Mouse (Mus musculus): ENCODE measurements around the gene Lat2. TPM values are rescaled to one million over a fixed set of nuclear protein-coding genes. Genes with fewer than 3 reads are reported as not detected.

The Lat2 gene
- polyA plus RNA-seq, 1 experiment from 2014 or later: 2.9 TPM

DNA sequence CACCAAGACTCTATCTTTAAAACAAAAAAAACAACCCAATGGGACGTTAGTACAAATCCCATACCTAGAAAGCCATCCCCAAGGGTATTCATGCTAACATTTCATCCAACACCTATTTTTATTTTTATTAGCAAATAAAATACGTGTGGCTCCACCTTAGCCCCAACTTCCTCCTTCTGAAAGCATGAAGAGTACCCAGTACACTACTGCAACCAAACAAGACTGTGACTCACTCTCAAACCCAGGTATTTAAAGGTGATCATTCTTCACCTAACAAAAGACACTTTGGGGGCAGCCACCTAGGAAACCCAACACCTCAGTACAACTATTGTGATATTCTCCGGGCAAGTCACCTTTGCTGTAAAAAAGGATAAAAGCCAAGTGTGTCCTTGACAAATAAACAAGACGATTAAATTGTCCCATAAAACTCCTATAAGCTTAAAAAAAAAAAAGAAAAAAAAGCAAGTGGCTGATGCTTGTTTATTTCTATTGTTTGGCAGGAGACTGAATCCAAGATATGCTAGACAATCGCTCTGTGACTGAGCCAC is 23.1 kb upstream of the Lat2 start:
- ATAC-seq (ENCODE audit: borderline replicate concordance, extremely low read depth, low FRiP score, low TSS enrichment): no peak
- Histone ChIP-seq H3K27me3 (no peaks in the 10 kb centered on the region), H3K9ac (peak overlapping the region; percentile 100), H3K4me3 (peak overlapping the region; percentile 99), H3K36me3 (peaks cover 32% of the 10 kb centered on the region), H3K4me1 (peaks cover 19% of the 10 kb centered on the region), H3K4me2 (peak overlapping the region; percentile 59), H3K27ac (peak overlapping the region; percentile 95; the same call in 1 of the 2 replicates), H3K9me3 (no peaks in the 10 kb centered on the region)
- WGBS: 16% methylated on average over 5 of the region's 5 CpGs

DNA sequence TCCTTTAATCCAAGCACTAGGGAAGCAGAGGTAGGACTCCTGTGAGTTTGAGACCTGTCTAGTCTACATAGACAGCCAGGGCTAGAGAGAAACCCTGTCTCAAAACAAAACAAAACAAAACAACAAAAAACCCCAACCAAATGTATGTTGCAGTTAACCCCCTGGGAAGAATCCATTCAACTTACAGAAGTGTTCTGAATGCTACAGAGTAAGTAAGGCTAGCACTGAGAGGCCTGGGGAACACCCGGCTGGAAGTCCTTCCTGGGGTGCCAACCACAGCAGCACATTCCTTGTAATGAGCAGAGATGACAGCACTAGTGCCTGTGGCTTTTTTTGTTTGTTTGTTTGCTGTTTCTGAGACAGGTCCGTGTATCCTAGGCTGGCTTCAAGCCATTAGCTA is 18.0 kb upstream of the Lat2 start:
- 70% methylated on average over 2 of the region's 2 CpGs for WGBS
- H3K27ac ChIP-seq: no peak overlapping the region
- peaks cover 15% of the 10 kb centered on the region for H3K4me1 ChIP-seq
- no peaks in the 10 kb centered on the region for H3K27me3 ChIP-seq
- no peak overlapping the region for H3K4me3 ChIP-seq
- H3K4me2 ChIP-seq: no peak overlapping the region
- no peak for ATAC-seq (ENCODE audit: borderline replicate concordance, extremely low read depth, low FRiP score, low TSS enrichment)
- no peaks in the 10 kb centered on the region for H3K9me3 ChIP-seq
- H3K36me3 ChIP-seq: peaks cover 64% of the 10 kb centered on the region
- H3K9ac ChIP-seq: no peak overlapping the region

DNA sequence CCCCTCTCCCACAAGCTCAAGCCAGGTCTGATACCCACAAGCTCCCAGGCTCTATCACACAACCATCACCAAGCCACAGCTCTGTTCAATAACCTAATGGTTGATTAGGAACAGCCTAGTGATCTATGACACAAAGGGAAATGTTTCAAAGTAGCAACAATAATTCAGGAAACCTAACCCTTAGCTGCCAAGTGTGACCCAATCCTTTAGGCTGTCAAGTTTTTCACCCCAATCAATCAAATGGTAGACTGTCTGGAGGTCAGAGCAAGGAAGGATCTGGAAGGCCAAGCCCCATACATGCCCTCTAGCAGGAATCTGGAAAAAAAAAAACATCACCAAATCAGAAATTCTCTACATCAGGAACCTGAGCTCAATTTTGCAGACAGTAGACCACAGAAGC is 16.0 kb upstream of the Lat2 start:
- H3K9ac ChIP-seq: no peak overlapping the region
- H3K27me3 ChIP-seq: no peaks in the 10 kb centered on the region
- no peak for ATAC-seq (ENCODE audit: borderline replicate concordance, extremely low read depth, low FRiP score, low TSS enrichment)
- no peak overlapping the region for H3K4me2 ChIP-seq
- no peak overlapping the region for H3K27ac ChIP-seq
- 0 out of 2 replicates have a peak, but pooled peaks cover 3% of the 10 kb centered on the region for H3K4me1 ChIP-seq
- peaks cover 71% of the 10 kb centered on the region for H3K36me3 ChIP-seq
- no peak overlapping the region for H3K4me3 ChIP-seq
- no peaks in the 10 kb centered on the region for H3K9me3 ChIP-seq

DNA sequence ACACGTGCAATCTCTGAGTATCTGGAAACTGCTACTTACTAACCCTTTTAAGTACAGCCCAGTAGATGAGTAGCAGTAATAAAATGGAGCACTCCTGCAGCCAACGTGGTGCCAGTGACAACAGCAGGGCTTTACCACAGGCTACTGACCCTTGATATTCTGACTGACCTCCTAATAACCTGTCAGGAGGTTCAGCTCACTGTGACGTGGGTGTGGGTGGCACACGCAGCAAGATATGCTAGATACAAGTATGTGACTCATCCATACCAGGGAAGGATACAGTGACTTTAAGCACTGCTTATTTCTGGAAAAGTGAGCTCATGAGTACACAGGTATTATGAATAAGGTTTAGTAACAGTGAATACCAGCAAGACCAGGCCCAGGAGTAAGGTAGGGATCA is 14.7 kb upstream of the Lat2 start:
- 66% methylated on average over 4 of the region's 4 CpGs for WGBS
- no peaks in the 10 kb centered on the region for H3K27me3 ChIP-seq
- no peak overlapping the region for H3K4me3 ChIP-seq
- no peak overlapping the region for H3K4me2 ChIP-seq
- no peak for ATAC-seq (ENCODE audit: borderline replicate concordance, extremely low read depth, low FRiP score, low TSS enrichment)
- H3K4me1 ChIP-seq: 0 out of 2 replicates have a peak, but pooled peaks cover 3% of the 10 kb centered on the region
- H3K9me3 ChIP-seq: no peaks in the 10 kb centered on the region
- H3K27ac ChIP-seq: no peak overlapping the region
- H3K36me3 ChIP-seq: peaks cover 74% of the 10 kb centered on the region
- H3K9ac ChIP-seq: no peak overlapping the region

DNA sequence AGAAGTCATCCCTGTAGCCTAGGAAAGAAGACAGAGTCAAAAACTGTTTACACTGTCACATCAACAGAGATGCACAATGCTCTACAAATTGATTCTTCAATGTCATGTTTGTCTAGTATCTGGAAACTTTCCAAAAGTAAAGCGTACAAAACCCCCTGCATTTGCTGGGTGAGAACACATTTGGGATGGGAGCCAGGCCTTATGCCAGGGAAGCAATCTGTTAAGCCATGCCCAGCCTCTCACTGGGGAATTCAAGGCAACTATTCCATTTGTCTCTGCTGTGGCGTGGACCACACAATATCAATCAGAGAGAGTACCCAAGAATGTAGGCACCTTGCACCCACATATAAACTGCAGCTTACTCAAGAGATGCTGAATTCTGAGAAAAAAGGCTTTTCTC is 7.2 kb upstream of the Lat2 start:
- ATAC-seq (ENCODE audit: borderline replicate concordance, extremely low read depth, low FRiP score, low TSS enrichment): no peak
- Histone ChIP-seq H3K4me2 (no peak overlapping the region), H3K9ac (no peak overlapping the region), H3K27me3 (no peaks in the 10 kb centered on the region), H3K36me3 (peaks cover 95% of the 10 kb centered on the region), H3K4me3 (no peak overlapping the region), H3K4me1 (no peaks in the 10 kb centered on the region), H3K9me3 (no peaks in the 10 kb centered on the region), H3K27ac (no peak overlapping the region)
- WGBS: 63% methylated on average over 2 of the region's 2 CpGs

DNA sequence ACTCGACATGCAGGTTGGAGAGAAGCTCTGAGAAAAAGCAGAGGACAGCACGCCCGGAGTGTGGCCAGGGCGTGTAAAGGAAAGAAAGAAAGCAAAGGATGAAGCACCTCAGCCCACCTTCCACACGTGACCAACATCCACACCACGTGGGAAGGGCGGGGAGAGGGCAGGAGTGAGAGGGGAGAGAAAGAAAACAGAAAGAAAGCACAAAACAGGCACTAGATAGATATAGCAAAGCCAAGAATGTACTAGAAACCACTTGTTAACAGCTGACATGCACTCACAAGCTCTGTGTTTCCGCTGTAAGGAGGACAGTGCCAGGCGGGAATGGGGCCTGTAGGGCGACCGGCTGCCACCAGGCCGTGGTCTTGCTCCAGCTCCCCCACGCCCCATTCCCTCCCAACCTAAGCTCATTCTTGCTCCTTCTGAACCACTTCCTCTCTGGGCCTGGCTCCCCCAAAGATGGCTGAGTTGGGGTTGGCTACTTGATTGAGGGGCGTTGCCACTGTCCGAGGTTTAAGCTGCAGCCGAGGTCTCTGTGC is 6.3 kb upstream of the Lat2 start:
- Histone ChIP-seq H3K36me3 (peaks cover 92% of the 10 kb centered on the region), H3K27ac (no peak overlapping the region), H3K27me3 (no peaks in the 10 kb centered on the region), H3K9me3 (no peaks in the 10 kb centered on the region), H3K4me3 (no peak overlapping the region), H3K4me2 (no peak overlapping the region), H3K9ac (no peak overlapping the region), H3K4me1 (no peaks in the 10 kb centered on the region)
- no peak for ATAC-seq (ENCODE audit: borderline replicate concordance, extremely low read depth, low FRiP score, low TSS enrichment)
- WGBS: 86% methylated on average over 16 of the region's 16 CpGs

DNA sequence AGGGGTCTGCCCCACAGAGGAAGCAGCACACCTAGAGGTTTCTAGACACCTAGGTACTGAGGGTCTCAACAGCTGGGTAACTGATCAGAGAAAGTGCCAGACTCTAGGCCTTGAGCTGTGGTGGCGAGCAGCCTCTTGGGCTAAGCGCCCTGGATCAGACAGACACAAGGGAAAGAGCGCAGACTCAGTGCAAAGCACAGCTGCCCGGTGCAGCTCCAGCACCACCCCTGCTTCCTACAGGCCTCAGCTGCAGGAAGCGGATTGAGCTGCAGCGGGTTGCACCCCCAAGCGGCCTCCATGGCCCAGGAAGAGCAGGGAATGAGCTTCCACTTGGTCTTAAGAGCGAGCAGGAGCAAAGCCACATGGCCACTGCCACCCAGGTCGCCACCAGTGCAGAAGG is 5.6 kb upstream of the Lat2 start:
- H3K4me3 ChIP-seq: no peak overlapping the region
- peaks cover 85% of the 10 kb centered on the region for H3K36me3 ChIP-seq
- H3K4me2 ChIP-seq: no peak overlapping the region
- no peak overlapping the region for H3K9ac ChIP-seq
- no peak for ATAC-seq (ENCODE audit: borderline replicate concordance, extremely low read depth, low FRiP score, low TSS enrichment)
- H3K4me1 ChIP-seq: no peaks in the 10 kb centered on the region
- H3K27me3 ChIP-seq: no peaks in the 10 kb centered on the region
- no peak overlapping the region for H3K27ac ChIP-seq
- no peaks in the 10 kb centered on the region for H3K9me3 ChIP-seq
- 97% methylated on average over 9 of the region's 9 CpGs for WGBS

DNA sequence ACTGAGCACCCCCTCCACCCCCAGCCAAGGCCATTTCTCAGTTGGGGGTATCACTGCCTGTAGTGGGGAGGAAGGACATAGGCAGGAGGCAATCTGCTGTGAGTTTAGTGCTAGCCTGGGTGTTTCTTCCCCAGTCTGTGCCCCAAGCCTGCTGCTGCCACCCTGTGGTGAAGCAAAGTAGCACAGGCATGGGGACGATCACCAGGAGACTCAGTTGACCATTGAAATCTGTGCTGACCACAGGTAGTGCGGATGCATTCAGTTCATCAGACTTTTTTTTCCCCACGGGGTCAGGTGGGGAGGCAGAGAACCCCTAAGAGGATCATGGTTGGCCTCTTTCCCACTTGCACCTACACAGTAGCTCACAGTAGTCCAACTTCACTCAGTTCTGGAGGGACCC is 2.2 kb upstream of the Lat2 start:
- H3K4me2 ChIP-seq: no peak overlapping the region
- no peaks in the 10 kb centered on the region for H3K4me1 ChIP-seq
- no peaks in the 10 kb centered on the region for H3K27me3 ChIP-seq
- 53% methylated on average over 3 of the region's 3 CpGs for WGBS
- peaks cover 55% of the 10 kb centered on the region for H3K36me3 ChIP-seq
- no peak overlapping the region for H3K9ac ChIP-seq
- no peak overlapping the region for H3K4me3 ChIP-seq
- no peaks in the 10 kb centered on the region for H3K9me3 ChIP-seq
- ATAC-seq (ENCODE audit: borderline replicate concordance, extremely low read depth, low FRiP score, low TSS enrichment): no peak
- H3K27ac ChIP-seq: no peak overlapping the region

DNA sequence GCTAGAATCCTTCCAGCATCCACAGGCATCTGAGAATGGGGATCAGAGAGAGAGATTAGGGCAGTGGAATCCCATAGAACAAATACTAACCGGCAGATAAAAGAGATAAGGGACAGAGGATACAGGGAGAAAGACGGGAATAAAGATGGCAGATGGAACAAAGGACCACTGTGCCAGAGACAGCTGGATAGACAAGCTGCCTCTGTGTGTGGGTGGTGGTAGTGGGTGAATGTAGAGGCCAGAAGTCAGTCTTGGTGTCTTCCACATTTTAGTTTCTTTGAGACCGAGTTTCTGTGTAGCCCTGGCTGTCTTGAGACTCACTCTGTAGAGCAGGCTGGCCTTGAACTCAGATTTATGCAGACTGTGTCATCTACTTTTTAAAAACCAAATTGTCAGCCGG is 955 bp upstream of the Lat2 start:
- Histone ChIP-seq H3K4me2 (no peak overlapping the region), H3K36me3 (peaks cover 43% of the 10 kb centered on the region), H3K4me3 (no peak overlapping the region), H3K9ac (no peak overlapping the region), H3K9me3 (no peaks in the 10 kb centered on the region), H3K4me1 (no peaks in the 10 kb centered on the region), H3K27ac (no peak overlapping the region), H3K27me3 (no peaks in the 10 kb centered on the region)
- 66% methylated on average over 4 of the region's 4 CpGs for WGBS
- no peak for ATAC-seq (ENCODE audit: borderline replicate concordance, extremely low read depth, low FRiP score, low TSS enrichment)

DNA sequence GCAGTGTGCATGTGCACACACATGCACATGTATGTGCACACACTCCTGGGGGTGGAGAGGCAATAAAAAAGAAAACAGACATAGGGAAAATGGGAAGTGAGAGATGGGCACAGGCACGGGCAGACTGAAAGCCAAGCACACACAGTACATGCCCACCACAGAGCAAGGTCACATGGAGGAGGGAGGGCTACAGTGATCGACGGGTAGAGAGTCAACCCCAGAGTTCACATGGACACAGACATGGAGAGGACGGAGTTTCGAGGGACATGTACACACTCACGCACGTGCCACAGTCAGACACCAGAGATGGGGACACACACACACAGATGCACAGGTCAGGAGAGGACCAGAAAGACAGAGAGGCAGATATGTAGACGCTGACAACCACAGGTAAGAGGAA is 555 bp upstream of the Lat2 start:
- ATAC-seq (ENCODE audit: borderline replicate concordance, extremely low read depth, low FRiP score, low TSS enrichment): no peak
- Histone ChIP-seq H3K9me3 (no peaks in the 10 kb centered on the region), H3K4me2 (no peak overlapping the region), H3K4me1 (no peaks in the 10 kb centered on the region), H3K27me3 (no peaks in the 10 kb centered on the region), H3K4me3 (no peak overlapping the region), H3K27ac (no peak overlapping the region), H3K36me3 (peaks cover 39% of the 10 kb centered on the region), H3K9ac (no peak overlapping the region)
- 77% methylated on average over 8 of the region's 8 CpGs for WGBS

DNA sequence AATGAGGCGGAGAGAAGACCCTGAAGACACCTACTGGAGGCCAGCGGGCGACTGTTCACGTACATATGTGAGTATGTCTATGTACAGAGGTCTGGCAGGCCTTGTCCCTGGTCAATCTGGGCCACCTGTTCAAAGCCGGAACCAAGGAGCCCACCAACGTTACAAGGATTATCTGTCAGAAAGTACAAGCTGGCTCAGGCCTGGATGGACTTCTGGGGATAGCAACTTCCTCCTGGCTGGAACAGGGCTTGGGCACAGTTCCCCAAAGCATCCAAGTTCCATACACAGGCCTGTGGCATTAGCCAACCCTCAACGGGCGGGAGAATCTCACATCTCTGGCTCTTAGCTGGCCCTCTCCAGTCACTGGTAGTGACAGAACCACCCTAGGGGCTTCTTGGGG is 529 bp downstream of the Lat2 start:
- no peak for ATAC-seq (ENCODE audit: borderline replicate concordance, extremely low read depth, low FRiP score, low TSS enrichment)
- H3K27me3 ChIP-seq: no peaks in the 10 kb centered on the region
- H3K36me3 ChIP-seq: peaks cover 28% of the 10 kb centered on the region
- no peak overlapping the region for H3K27ac ChIP-seq
- no peak overlapping the region for H3K9ac ChIP-seq
- H3K4me3 ChIP-seq: no peak overlapping the region
- 82% methylated on average over 8 of the region's 8 CpGs for WGBS
- no peaks in the 10 kb centered on the region for H3K4me1 ChIP-seq
- H3K9me3 ChIP-seq: no peaks in the 10 kb centered on the region
- H3K4me2 ChIP-seq: no peak overlapping the region

DNA sequence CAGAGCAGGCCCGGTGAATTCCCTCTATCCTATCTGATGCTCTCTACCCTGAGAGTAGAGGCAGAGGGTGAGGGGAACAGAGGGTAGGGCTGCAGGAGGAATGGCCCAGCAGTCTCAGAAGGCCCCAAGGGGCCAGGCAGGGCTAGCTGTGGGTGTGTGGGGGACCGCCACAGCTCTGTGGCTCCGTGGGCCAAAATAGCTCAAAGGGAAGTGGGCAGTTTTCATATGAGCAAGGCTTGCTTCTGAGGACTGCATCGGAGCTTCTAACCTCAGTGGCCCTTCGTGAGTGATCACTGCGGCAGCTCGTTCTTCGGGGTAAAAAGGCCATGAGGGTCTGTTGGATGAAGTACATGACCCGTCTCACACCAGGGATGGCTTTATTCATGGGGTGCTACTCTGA is 1.1 kb downstream of the Lat2 start:
- Histone ChIP-seq H3K9me3 (no peaks in the 10 kb centered on the region), H3K36me3 (peaks cover 22% of the 10 kb centered on the region), H3K27me3 (no peaks in the 10 kb centered on the region), H3K9ac (no peak overlapping the region), H3K4me3 (no peak overlapping the region), H3K4me2 (no peak overlapping the region), H3K4me1 (no peaks in the 10 kb centered on the region), H3K27ac (no peak overlapping the region)
- no peak for ATAC-seq (ENCODE audit: borderline replicate concordance, extremely low read depth, low FRiP score, low TSS enrichment)
- 72% methylated on average over 9 of the region's 9 CpGs for WGBS

Data from lung, embryonic 15.5 days (tissue).